Mouse (Mus musculus): ENCODE measurements at regions not wholly inside any gene's neighbourhood (a gene's known extent, or its start where the extent isn't known, plus 50 kb on each side); places are given as distances from the start of the nearest gene placed in this dataset.
"Not testable (repeated sequence)": the region's sequence is repeated elsewhere in the genome, so short reads cannot be mapped to it uniquely, and the experiment has no call there.

- TF ChIP-seq E2F4 (IDR thresholded peaks at IDR 0.05; ENCODE audit: insufficient replicate concordance, low read depth, low read length); IRF4 (IDR thresholded peaks at IDR 0.05; ENCODE audit: low read depth, low read length); MXI1 (IDR thresholded peaks at IDR 0.05; ENCODE audit: low read depth, low read length); CTCF (conservative IDR thresholded peaks at IDR 0.05 in 1 of 2, IDR thresholded peaks at IDR 0.05 in 1 of 2; ENCODE audit: low read depth in 2 of 2, low read length in 2 of 2); SMC3 (IDR thresholded peaks at IDR 0.05; ENCODE audit: low read depth, low read length); POLR2A (IDR thresholded peaks at IDR 0.05; ENCODE audit: low read depth, low read length): not testable (repeated sequence)
These were observed 82.4 kb upstream of the Pnpt1 start for GRCm38 (mm10) chr11:29047985-29048610.
